Mouse (Mus musculus): Measurements from ENCODE around the gene Gna13. TPM values are rescaled to one million over a fixed set of nuclear protein-coding genes. Genes with fewer than 3 reads are reported as not detected.

The Gna13 gene
- total and polyA plus RNA-seq, 3 experiments: 32.2 to 57.6 (median 39.3) TPM

- Histone ChIP-seq H3K27ac (ENCODE audit: insufficient read depth, low read depth) (peak within 1 kb of the TSS; percentile 82), H3K4me1 (ENCODE audit: control insufficient read depth in 1 of 2, insufficient read depth in 2 of 2) (peaks cover 17 to 41% of the 10 kb centered on the region in 2 experiments; a peak in 3 of 4 replicates), H3K79me2 (replicated peaks; ENCODE audit: control insufficient read depth, extremely low read depth, insufficient read depth, poor library complexity, severe bottlenecking) (no peaks in the 10 kb centered on the region; the same call in 1 of the 2 replicates), H3K27me3 (replicated peaks) (no peaks in the 10 kb centered on the region), H3K4me2 (ENCODE audit: insufficient read depth, low read depth, poor library complexity, severe bottlenecking) (peak within 1 kb of the TSS; percentile 89), H3K9me3 (replicated peaks; ENCODE audit: low read length) (peaks cover 9% of the 10 kb centered on the region), H3K9ac (ENCODE audit: insufficient read depth, low read depth) (peak within 1 kb of the TSS; percentile 76), H3K36me3 (replicated peaks in 1 of 2; ENCODE audit: control insufficient read depth in 1 of 2, insufficient read depth in 1 of 2, low read length in 1 of 2) (peaks cover 14 to 20% of the 10 kb centered on the region in 2 experiments), H3K4me3 (replicated peaks in 1 of 3; ENCODE audit: low read depth in 2 of 3, low read length in 2 of 3, poor library complexity in 1 of 3) (peak within 1 kb of the TSS; percentile 57 to 77 (median 70))
- in situ Hi-C loops (cut with MboI; ENCODE audit: low pct_ligation_motif_present, low pct_unique_long_range_greater_than_20kb, low sequenced_read_pairs) (loop anchor here (5.0 kb wide), 1 partner anchor 93 kb away; no protein-coding TSS in a partner anchor), dilution Hi-C loops (cut with MboI; ENCODE audit: extremely low pct_ligation_motif_present, extremely low pct_unique_long_range_greater_than_20kb, low sequenced_read_pairs) (no loop called here)
- peak; percentile 100 for DNase-seq (ENCODE audit: extremely low read depth)
- peak; percentile 78 for TF ChIP-seq ZMIZ1 (IDR thresholded peaks at IDR 0.05; ENCODE audit: low read depth, low read length)
- peak; percentile 96 for TF ChIP-seq MEF2A (IDR thresholded peaks at IDR 0.05; ENCODE audit: borderline replicate concordance, low read depth, low read length)
- peak; percentile 18; the same call in 1 of the 2 replicates for TF ChIP-seq USF1 (IDR thresholded peaks at IDR 0.05; ENCODE audit: low read depth, low read length)
- TF ChIP-seq MXI1 (IDR thresholded peaks at IDR 0.05; ENCODE audit: low read depth, low read length): peak; percentile 77
- peak; percentile 98 for TF ChIP-seq SMC3 (IDR thresholded peaks at IDR 0.05; ENCODE audit: low read depth, low read length)
- no peak; the same call in 1 of the 2 replicates for TF ChIP-seq GABPA (IDR thresholded peaks at IDR 0.05; ENCODE audit: insufficient replicate concordance, low read depth, low read length)
- peak; percentile 86; the same call in 1 of the 2 replicates for TF ChIP-seq KAT2A (IDR thresholded peaks at IDR 0.05; ENCODE audit: insufficient replicate concordance, low read length)
- TF ChIP-seq ZKSCAN1 (IDR thresholded peaks at IDR 0.05; ENCODE audit: borderline replicate concordance, low read depth, low read length): no peak; the same call in 1 of the 2 replicates
- peak; percentile 73 for TF ChIP-seq JUN (IDR thresholded peaks at IDR 0.05; ENCODE audit: insufficient read depth, low read depth, low read length)
- peak; percentile 84 for TF ChIP-seq CHD2 (IDR thresholded peaks at IDR 0.05; ENCODE audit: low read length)
- TF ChIP-seq TBP (conservative IDR thresholded peaks at IDR 0.05; ENCODE audit: low read depth, low read length): no peak; the same call in 1 of the 2 replicates
- peak; percentile 80 for TF ChIP-seq SIN3A (IDR thresholded peaks at IDR 0.05; ENCODE audit: low read length)
- TF ChIP-seq ELF1 (IDR thresholded peaks at IDR 0.05; ENCODE audit: low read depth, low read length): peak; percentile 91
- TF ChIP-seq E2F4 (IDR thresholded peaks at IDR 0.05; ENCODE audit: insufficient replicate concordance, low read depth, low read length): peak; percentile 33; the same call in 1 of the 2 replicates
- no peak for TF ChIP-seq POLR2AphosphoS2 (IDR thresholded peaks at IDR 0.05; ENCODE audit: low read depth, low read length)
- peak; percentile 99 for TF ChIP-seq RCOR1 (conservative IDR thresholded peaks at IDR 0.05; ENCODE audit: low read depth, low read length)
- peak; percentile 98 for TF ChIP-seq MAZ (IDR thresholded peaks at IDR 0.05; ENCODE audit: low read depth, low read length)
- TF ChIP-seq EP300 (IDR thresholded peaks at IDR 0.05; ENCODE audit: low read length): peak; percentile 95
- TF ChIP-seq USF2 (conservative IDR thresholded peaks at IDR 0.05; ENCODE audit: low read depth, low read length): no peak
- peak; percentile 99 for TF ChIP-seq TCF12 (IDR thresholded peaks at IDR 0.05; ENCODE audit: low read depth, low read length)
- TF ChIP-seq BHLHE40 (IDR thresholded peaks at IDR 0.05; ENCODE audit: low read depth, low read length): peak; percentile 100
- peak; percentile 75 for TF ChIP-seq MAX (IDR thresholded peaks at IDR 0.05; ENCODE audit: low read length)
- TF ChIP-seq CHD1 (IDR thresholded peaks at IDR 0.05; ENCODE audit: low read depth, low read length): no peak
- peak; percentile 98 for TF ChIP-seq RAD21 (IDR thresholded peaks at IDR 0.05; ENCODE audit: low read depth, low read length)
- TF ChIP-seq JUND (conservative IDR thresholded peaks at IDR 0.05; ENCODE audit: low read depth, low read length): peak; percentile 82
- peak; percentile 98 for TF ChIP-seq NRF1 (IDR thresholded peaks at IDR 0.05; ENCODE audit: low read depth, low read length)
- TF ChIP-seq CTCF (conservative IDR thresholded peaks at IDR 0.05 in 1 of 2, IDR thresholded peaks at IDR 0.05 in 1 of 2; ENCODE audit: low read depth in 2 of 2, low read length in 2 of 2): peak; percentile 29 to 100; a peak in 3 of 4 replicates
- TF ChIP-seq NELFE (IDR thresholded peaks at IDR 0.05; ENCODE audit: low read depth, low read length): peak; percentile 51
- TF ChIP-seq MYC (IDR thresholded peaks at IDR 0.05; ENCODE audit: low read depth, low read length): peak; percentile 80
- TF ChIP-seq ZC3H11A (IDR thresholded peaks at IDR 0.05; ENCODE audit: low read depth, low read length): peak; percentile 81
- TF ChIP-seq ZNF384 (IDR thresholded peaks at IDR 0.05; ENCODE audit: low read depth, low read length): peak; percentile 70; the same call in 1 of the 2 replicates
- TF ChIP-seq PAX5 (IDR thresholded peaks at IDR 0.05; ENCODE audit: low read length): no peak
- TF ChIP-seq MAFK (IDR thresholded peaks at IDR 0.05; ENCODE audit: insufficient replicate concordance, low read length): peak; percentile 95
- peak; percentile 79 for TF ChIP-seq UBTF (IDR thresholded peaks at IDR 0.05; ENCODE audit: low read depth, low read length)
- peak; percentile 98 for TF ChIP-seq IRF4 (IDR thresholded peaks at IDR 0.05; ENCODE audit: low read depth, low read length)
- TF ChIP-seq ETS1 (conservative IDR thresholded peaks at IDR 0.05; ENCODE audit: low read depth, low read length): peak; percentile 99
- TF ChIP-seq HCFC1 (IDR thresholded peaks at IDR 0.05; ENCODE audit: low read depth, low read length): peak; percentile 86
Measured at GRCm38 (mm10) chr11:109425392-109426271, 63.0 kb downstream of the Gna13 start, which contains the start of gene Amz2. Gene Amz2, plus strand, starts transcription at chr11:109425946.

Data from CH12.LX (cell line).